Comparison of ENCODE assay signal across 9 mouse cellular contexts in genomic region chr12:108396081-108396947, GRCm38 (mm10). TPM values are rescaled to one million over a fixed set of nuclear protein-coding genes. Genes with fewer than 3 reads are reported as not detected.
DNase-seq lines count a peak whose midpoint lies in the region; TF ChIP-seq lines count a peak whose summit lies in the region.
"Had no signal": no experiment of that assay in that cellular context is flagged by ENCODE, and none has a peak within 500 bp of the region (broad histone marks: within the 10 kb centered on the region; RNA-seq: fewer than 3 reads in every experiment).

No protein-coding gene starts in this region.

- intact Hi-C loops in gastrocnemius, postnatal 14 days (cut with DNase I; ENCODE audit: low total_unique reads) = no loop called here

- TF ChIP-seq CTCF in embryonic fibroblast, embryonic 13.5 days (IDR thresholded peaks at IDR 0.05; ENCODE audit: borderline replicate concordance, insufficient read depth, low read length) = no peak
- no peak for TF ChIP-seq CTCF in lung, adult 2 months (IDR thresholded peaks at IDR 0.05; ENCODE audit: insufficient read depth, low read length)

- no peak overlapping the region for H3K4me3 ChIP-seq in embryonic fibroblast, embryonic 13.5 days (ENCODE audit: insufficient read depth, low read length)
- H3K4me3 ChIP-seq in lung, adult 2 months (replicated peaks; ENCODE audit: extremely low read depth, low read depth, low read length) = no peak overlapping the region
- H3K4me3 ChIP-seq: megakaryocyte, embryonic 14.5 days had no signal

- TF ChIP-seq POLR2A in embryonic fibroblast, embryonic 13.5 days (IDR thresholded peaks at IDR 0.05; ENCODE audit: low read depth, low read length) = no peak
- TF ChIP-seq POLR2A in lung, adult 2 months (IDR thresholded peaks at IDR 0.05; ENCODE audit: borderline replicate concordance, extremely low read depth, low read depth, low read length) = no peak

- H3K27ac ChIP-seq in embryonic fibroblast, embryonic 13.5 days (ENCODE audit: insufficient read depth, low read length) = peak overlapping the region; percentile 9; the same call in 1 of the 2 replicates

- H3K4me1 ChIP-seq in embryonic fibroblast, embryonic 13.5 days (ENCODE audit: control insufficient read depth, insufficient read depth, low read length) = peaks cover 47% of the 10 kb centered on the region
- H3K4me1 ChIP-seq in lung, adult 2 months (ENCODE audit: control insufficient read depth, insufficient read depth, low read length) = peaks cover 13% of the 10 kb centered on the region
- H3K4me1 ChIP-seq: megakaryocyte, embryonic 14.5 days had no signal

- WGBS in lung, adult 2 months = 86% methylated on average over 11 of the region's 11 CpGs

- peak; percentile 64 to 86 for DNase-seq in adrenal gland, adult (ENCODE audit: inconsistent age in 2 of 2, low spot score in 1 of 2)
- DNase-seq in adrenal gland, postnatal 4 days (ENCODE audit: low spot score in 2 of 2) = no peak
- peak; percentile 39 to 71 for DNase-seq in kidney, adult 8-10 months
- DNase-seq in mesoderm, embryonic 11.5 days (ENCODE audit: low read depth, low spot score) = peak; percentile 93
- no peak for DNase-seq in gastrocnemius, postnatal 14 days
- no peak for DNase-seq in lung, adult 2 months
- no peak for DNase-seq in thymus, postnatal 36 days

RNA-seq across cellular contexts. Expression of gene Eml1, which starts 25.6 kb away (rescaled TPM):
- 10 to 100 TPM; 33.6 to 34.6 TPM for total RNA-seq in adrenal gland, postnatal 4 days (2021)
- polyA plus RNA-seq in embryonic fibroblast, embryonic 13.5 days (2011; ENCODE audit: insufficient read length, low read depth, missing spikeins) = 40.5 and 48.0 TPM in 2 replicates
- 100 to 1,000 TPM; 114 to 127 TPM for total RNA-seq in gastrocnemius, postnatal 14 days (2021)
- polyA plus RNA-seq in lung, adult 2 months (2012; rRNA removed) = 51.5 and 70.6 TPM in 2 replicates

Comparison
In these comparisons a context has a peak if more than half of its experiments do, and no peak if none do; other contexts are left out.
1. DNase-seq: peak in adrenal gland, adult (2 of 2), kidney, adult 8-10 months (2 of 2) and mesoderm, embryonic 11.5 days (single experiment); none in adrenal gland, postnatal 4 days (0 of 2), gastrocnemius, postnatal 14 days (single experiment), lung, adult 2 months (single experiment) and thymus, postnatal 36 days (0 of 2).